Mouse (Mus musculus) bone marrow, adult 2 months (tissue): ENCODE results near the gene Tmem117.

Experiments used
- CTCF ChIP-seq: fragments of 200-500 bp; IDR thresholded peaks from 2 replicates; pipeline ENCODE4 v1.5.1; 2011; ENCODE audit warnings: low read length, control low read depth; ENCODE audit not compliant: control insufficient read depth, insufficient read depth
- POLR2A ChIP-seq: fragments of 200-500 bp; IDR thresholded peaks from 2 replicates; pipeline ENCODE4 v1.6.1; 2011; ENCODE audit warnings: low read depth, mild to moderate bottlenecking, control low read depth, low read length, borderline replicate concordance; ENCODE audit not compliant: control insufficient read depth

DNA sequence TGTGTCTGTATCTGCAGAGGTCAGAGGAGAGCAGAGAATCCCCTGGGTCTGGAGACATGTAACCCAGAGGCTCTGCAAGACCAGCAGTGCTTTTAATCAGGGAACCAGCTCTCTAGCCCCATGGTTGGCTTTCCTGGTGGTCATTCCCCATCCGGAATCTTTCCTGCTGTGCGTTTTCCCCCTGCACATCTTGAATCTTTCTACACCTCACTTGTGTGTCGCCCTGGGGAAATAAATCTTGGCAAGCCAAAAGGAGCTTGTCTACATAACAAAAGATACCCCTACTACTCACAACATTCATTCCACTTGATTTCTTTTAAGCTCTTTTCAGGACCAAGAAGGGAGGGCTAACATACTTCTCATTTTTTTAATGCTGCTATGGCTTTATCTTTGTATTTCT is 169.2 kb downstream of the Tmem117 start:
- no peak for TF ChIP-seq CTCF
- no peak for TF ChIP-seq POLR2A
